Mouse (Mus musculus) bone marrow, adult 2 months (tissue): Measurements from ENCODE around the gene Akap2.

Experiments used
- CTCF ChIP-seq: fragments of 200-500 bp; IDR thresholded peaks from 2 replicates; pipeline ENCODE4 v1.5.1; 2011; ENCODE audit warnings: low read length, control low read depth; ENCODE audit not compliant: control insufficient read depth, insufficient read depth
- POLR2A ChIP-seq: fragments of 200-500 bp; IDR thresholded peaks from 2 replicates; pipeline ENCODE4 v1.6.1; 2011; ENCODE audit warnings: low read depth, mild to moderate bottlenecking, control low read depth, low read length, borderline replicate concordance; ENCODE audit not compliant: control insufficient read depth

GRCm38 (mm10) chr4:57845031-57845431 lies 127.6 kb downstream of the Akap2 start:
- TF ChIP-seq POLR2A (no peak), CTCF (no peak)
